Mouse (Mus musculus): ENCODE measurements around the gene C87436.

The C87436 gene

GRCm38 (mm10) chr6:86426358-86426757 lies 11.8 kb upstream of the C87436 start, which contains the start of gene Gm44790:
Gene Gm44790, plus strand, starts transcription at chr6:86426658.
- no peak for DNase-seq (ENCODE audit: low spot score)

- DNase-seq (ENCODE audit: low spot score) = no peak
Observed at GRCm38 (mm10) chr6:86431531-86431930, 6.6 kb upstream of the C87436 start.

- DNase-seq (ENCODE audit: low spot score) = no peak
Observed at GRCm38 (mm10) chr6:86433696-86434095, 4.5 kb upstream of the C87436 start.

- peak; percentile 80 for DNase-seq (ENCODE audit: low spot score)
Observed at GRCm38 (mm10) chr6:86437711-86438110, 463 bp upstream of the C87436 start.

GRCm38 (mm10) chr6:86439119-86439496 lies 934 bp downstream of the C87436 start:
- peak; percentile 21 for DNase-seq (ENCODE audit: low spot score)

- no peak for DNase-seq (ENCODE audit: low spot score)
Observed at GRCm38 (mm10) chr6:86439531-86439930, 1.4 kb downstream of the C87436 start.

- no peak for DNase-seq (ENCODE audit: low spot score)
Observed at GRCm38 (mm10) chr6:86441571-86441970, 3.4 kb downstream of the C87436 start.

- no peak for DNase-seq (ENCODE audit: low spot score)
Observed at GRCm38 (mm10) chr6:86445551-86445950, 7.4 kb downstream of the C87436 start.

GRCm38 (mm10) chr6:86446927-86447568 lies 8.9 kb downstream of the C87436 start:
- no peak for DNase-seq (ENCODE audit: low spot score)

- DNase-seq (ENCODE audit: low spot score) = no peak
Observed at GRCm38 (mm10) chr6:86456727-86457126, 18.6 kb downstream of the C87436 start.

- no peak for DNase-seq (ENCODE audit: low spot score)
Observed at GRCm38 (mm10) chr6:86463079-86463478, 24.9 kb downstream of the C87436 start.

- DNase-seq (ENCODE audit: low spot score) = no peak
Observed at GRCm38 (mm10) chr6:86471317-86471716, 33.1 kb downstream of the C87436 start.

GRCm38 (mm10) chr6:86471760-86472099 lies 33.6 kb downstream of the C87436 start:
- no peak for DNase-seq (ENCODE audit: low spot score)

GRCm38 (mm10) chr6:86472100-86472955 lies 34.2 kb downstream of the C87436 start:
- DNase-seq (ENCODE audit: low spot score) = peak; percentile 98

- peak; percentile 42 for DNase-seq (ENCODE audit: low spot score)
Observed at GRCm38 (mm10) chr6:86473077-86473476, 34.9 kb downstream of the C87436 start.

- no peak for DNase-seq (ENCODE audit: low spot score)
Observed at GRCm38 (mm10) chr6:86474072-86474471, 35.9 kb downstream of the C87436 start.

- DNase-seq (ENCODE audit: low spot score) = no peak
Observed at GRCm38 (mm10) chr6:86474646-86475181, 36.5 kb downstream of the C87436 start.

- no peak for DNase-seq (ENCODE audit: low spot score)
Observed at GRCm38 (mm10) chr6:86475462-86476167, 37.4 kb downstream of the C87436 start.

GRCm38 (mm10) chr6:86476931-86477330 lies 38.8 kb downstream of the C87436 start:
- no peak for DNase-seq (ENCODE audit: low spot score)

- peak; percentile 36 for DNase-seq (ENCODE audit: low spot score)
Observed at GRCm38 (mm10) chr6:86479311-86479710, 41.1 kb downstream of the C87436 start.

GRCm38 (mm10) chr6:86479816-86480188 lies 41.6 kb downstream of the C87436 start:
- no peak for DNase-seq (ENCODE audit: low spot score)

- peak; percentile 57 for DNase-seq (ENCODE audit: low spot score)
Observed at GRCm38 (mm10) chr6:86480189-86480831, 42.1 kb downstream of the C87436 start.
